Mouse (Mus musculus): Measurements from ENCODE around the gene Prf1. TPM values are rescaled to one million over a fixed set of nuclear protein-coding genes. Genes with fewer than 3 reads are reported as not detected.

The Prf1 gene
- total and polyA plus RNA-seq, 3 experiments = 0.39 to 0.93 (median 0.43) TPM

GRCm38 (mm10) chr10:61308706-61309320, 11.2 kb downstream of the Prf1 start:
- no peak overlapping the region for H3K9ac ChIP-seq (ENCODE audit: insufficient read depth, low read depth)

GRCm38 (mm10) chr10:61312159-61312558, 14.5 kb downstream of the Prf1 start:
- dilution Hi-C loops (cut with MboI; ENCODE audit: extremely low pct_ligation_motif_present, extremely low pct_unique_long_range_greater_than_20kb, low sequenced_read_pairs) (no loop called here), in situ Hi-C loops (cut with MboI; ENCODE audit: low pct_ligation_motif_present, low pct_unique_long_range_greater_than_20kb, low sequenced_read_pairs) (no loop called here)
- TF ChIP-seq RAD21 (IDR thresholded peaks at IDR 0.05; ENCODE audit: low read depth, low read length) (no peak), MXI1 (IDR thresholded peaks at IDR 0.05; ENCODE audit: low read depth, low read length) (no peak), ETS1 (conservative IDR thresholded peaks at IDR 0.05; ENCODE audit: low read depth, low read length) (no peak), MAZ (IDR thresholded peaks at IDR 0.05; ENCODE audit: low read depth, low read length) (no peak), ZC3H11A (IDR thresholded peaks at IDR 0.05; ENCODE audit: low read depth, low read length) (no peak), MAFK (IDR thresholded peaks at IDR 0.05; ENCODE audit: insufficient replicate concordance, low read length) (no peak), KAT2A (IDR thresholded peaks at IDR 0.05; ENCODE audit: insufficient replicate concordance, low read length) (no peak), RCOR1 (conservative IDR thresholded peaks at IDR 0.05; ENCODE audit: low read depth, low read length) (no peak)
- H3K27me3 ChIP-seq (replicated peaks) = no peaks in the 10 kb centered on the region
- no peak overlapping the region for H3K4me3 ChIP-seq (replicated peaks in 1 of 3; ENCODE audit: low read depth in 2 of 3, low read length in 2 of 3, poor library complexity in 1 of 3)
- no peak for DNase-seq (ENCODE audit: extremely low read depth)
- peaks cover 5 to 13% of the 10 kb centered on the region in 2 experiments for H3K4me1 ChIP-seq (ENCODE audit: control insufficient read depth in 1 of 2, insufficient read depth in 2 of 2)
- no peaks in the 10 kb centered on the region for H3K36me3 ChIP-seq (replicated peaks in 1 of 2; ENCODE audit: control insufficient read depth in 1 of 2, insufficient read depth in 1 of 2, low read length in 1 of 2)
- no peak overlapping the region for H3K27ac ChIP-seq (ENCODE audit: insufficient read depth, low read depth)
- no peak overlapping the region for H3K9ac ChIP-seq (ENCODE audit: insufficient read depth, low read depth)
- H3K79me2 ChIP-seq (replicated peaks; ENCODE audit: control insufficient read depth, extremely low read depth, insufficient read depth, poor library complexity, severe bottlenecking) = no peaks in the 10 kb centered on the region
- no peak overlapping the region for H3K4me2 ChIP-seq (ENCODE audit: insufficient read depth, low read depth, poor library complexity, severe bottlenecking)
- no peaks in the 10 kb centered on the region for H3K9me3 ChIP-seq (replicated peaks; ENCODE audit: low read length)

More at GRCm38 (mm10) chr10:61308706-61309320, 11.2 kb downstream of the Prf1 start:
- in situ Hi-C loops (cut with MboI; ENCODE audit: low pct_ligation_motif_present, low pct_unique_long_range_greater_than_20kb, low sequenced_read_pairs) = no loop called here
- TF ChIP-seq MXI1 (IDR thresholded peaks at IDR 0.05; ENCODE audit: low read depth, low read length) (no peak), ETS1 (conservative IDR thresholded peaks at IDR 0.05; ENCODE audit: low read depth, low read length) (0 out of 2 replicates have a peak, but pooled peaks have one; percentile 12), CTCF (conservative IDR thresholded peaks at IDR 0.05 in 1 of 2, IDR thresholded peaks at IDR 0.05 in 1 of 2; ENCODE audit: low read depth in 2 of 2, low read length in 2 of 2) (no peak), TCF12 (IDR thresholded peaks at IDR 0.05; ENCODE audit: low read depth, low read length) (peak; percentile 46; the same call in 1 of the 2 replicates), EP300 (IDR thresholded peaks at IDR 0.05; ENCODE audit: low read length) (peak; percentile 23; the same call in 1 of the 2 replicates), NELFE (IDR thresholded peaks at IDR 0.05; ENCODE audit: low read depth, low read length) (no peak), ZC3H11A (IDR thresholded peaks at IDR 0.05; ENCODE audit: low read depth, low read length) (no peak), RAD21 (IDR thresholded peaks at IDR 0.05; ENCODE audit: low read depth, low read length) (no peak), IRF4 (IDR thresholded peaks at IDR 0.05; ENCODE audit: low read depth, low read length) (0 out of 2 replicates have a peak, but pooled peaks have one; percentile 10), MEF2A (IDR thresholded peaks at IDR 0.05; ENCODE audit: borderline replicate concordance, low read depth, low read length) (peak; percentile 68; the same call in 1 of the 2 replicates)
- no peak overlapping the region for H3K27ac ChIP-seq (ENCODE audit: insufficient read depth, low read depth)
- H3K27me3 ChIP-seq (replicated peaks) = no peaks in the 10 kb centered on the region
- H3K4me1 ChIP-seq (ENCODE audit: control insufficient read depth in 1 of 2, insufficient read depth in 2 of 2) = peaks cover 5 to 13% of the 10 kb centered on the region in 2 experiments
- no peaks in the 10 kb centered on the region for H3K79me2 ChIP-seq (replicated peaks; ENCODE audit: control insufficient read depth, extremely low read depth, insufficient read depth, poor library complexity, severe bottlenecking)
- dilution Hi-C loops (cut with MboI; ENCODE audit: extremely low pct_ligation_motif_present, extremely low pct_unique_long_range_greater_than_20kb, low sequenced_read_pairs) = no loop called here
- no peak overlapping the region for H3K4me3 ChIP-seq (replicated peaks in 1 of 3; ENCODE audit: low read depth in 2 of 3, low read length in 2 of 3, poor library complexity in 1 of 3)
- no peak for DNase-seq (ENCODE audit: extremely low read depth)
- H3K9me3 ChIP-seq (replicated peaks; ENCODE audit: low read length) = no peaks in the 10 kb centered on the region
- no peak overlapping the region for H3K4me2 ChIP-seq (ENCODE audit: insufficient read depth, low read depth, poor library complexity, severe bottlenecking)
- H3K36me3 ChIP-seq (replicated peaks in 1 of 2; ENCODE audit: control insufficient read depth in 1 of 2, insufficient read depth in 1 of 2, low read length in 1 of 2) = no peaks in the 10 kb centered on the region

Measured in CH12.LX (cell line).